Mouse (Mus musculus): ENCODE data around the gene Cklf.
"Not testable (repeated sequence)": the region's sequence is repeated elsewhere in the genome, so short reads cannot be mapped to it uniquely, and the experiment has no call there.

Cklf gene

DNA sequence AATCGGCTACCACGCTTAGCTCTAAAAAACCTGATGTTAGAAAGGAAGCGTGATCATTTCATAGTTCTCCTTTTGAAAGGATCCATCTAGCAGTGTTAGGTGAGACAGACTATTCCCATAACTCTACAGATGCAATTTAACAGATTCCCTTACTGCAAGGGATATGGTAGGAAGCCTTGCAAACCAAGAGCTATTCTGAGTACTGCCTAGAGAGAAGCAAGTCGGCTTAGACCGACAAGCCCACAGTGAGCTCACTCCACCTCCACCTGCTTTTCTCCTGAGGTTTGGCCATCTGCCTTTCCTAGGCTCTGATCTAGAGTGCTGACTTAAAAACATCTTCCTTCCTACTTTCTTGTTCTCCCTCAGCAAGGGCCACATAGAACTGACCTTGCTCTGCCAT, 11.1 kb downstream of the Cklf start:
- DNase-seq (ENCODE audit: low read depth in 2 of 2, low spot score in 2 of 2), result not testable (repeated sequence)

- DNase-seq (ENCODE audit: low read depth in 2 of 2, low spot score in 2 of 2), result not testable (repeated sequence)
These were observed 13.7 kb downstream of the Cklf start for GRCm38 (mm10) chr8:104264271-104264935.

GRCm38 (mm10) chr8:104268368-104268767, 17.7 kb downstream of the Cklf start:
- no peak for DNase-seq (ENCODE audit: low read depth in 2 of 2, low spot score in 2 of 2)

DNA sequence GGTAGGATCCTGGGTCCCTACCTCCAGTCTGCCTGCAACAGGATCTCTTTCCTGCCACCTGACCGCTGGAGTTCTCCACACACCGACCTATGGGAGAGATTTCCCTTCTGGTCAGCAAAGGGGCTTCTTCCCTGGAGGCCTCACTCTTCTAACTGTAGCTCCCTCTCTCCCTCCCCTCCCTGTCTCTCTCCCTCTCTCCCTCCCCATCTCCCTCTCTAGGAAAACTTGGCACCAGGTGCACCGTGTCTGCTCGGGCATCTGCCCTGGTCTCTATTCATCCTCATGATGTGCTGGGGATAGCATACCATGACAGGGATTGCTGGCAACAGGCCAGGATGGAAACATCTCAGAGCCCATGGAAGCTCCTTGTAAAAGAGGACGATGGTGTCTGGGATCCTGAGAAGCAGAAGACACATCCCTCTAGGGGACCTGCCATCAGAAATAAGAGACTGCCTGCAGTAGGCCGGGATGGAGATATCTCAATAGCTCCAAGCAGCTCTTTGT, 18.3 kb downstream of the Cklf start:
- DNase-seq (ENCODE audit: low read depth in 2 of 2, low spot score in 2 of 2), result no peak

- DNase-seq (ENCODE audit: low read depth in 2 of 2, low spot score in 2 of 2), result not testable (repeated sequence)
These were observed 42.4 kb downstream of the Cklf start, which contains the start of gene Cmtm2a for GRCm38 (mm10) chr8:104293081-104293480. Cmtm2a (minus strand) TSS chr8:104293181.

- no peak for DNase-seq (ENCODE audit: low read depth in 2 of 2, low spot score in 2 of 2)
These were observed 43.7 kb downstream of the Cklf start for GRCm38 (mm10) chr8:104294396-104294795.

DNA sequence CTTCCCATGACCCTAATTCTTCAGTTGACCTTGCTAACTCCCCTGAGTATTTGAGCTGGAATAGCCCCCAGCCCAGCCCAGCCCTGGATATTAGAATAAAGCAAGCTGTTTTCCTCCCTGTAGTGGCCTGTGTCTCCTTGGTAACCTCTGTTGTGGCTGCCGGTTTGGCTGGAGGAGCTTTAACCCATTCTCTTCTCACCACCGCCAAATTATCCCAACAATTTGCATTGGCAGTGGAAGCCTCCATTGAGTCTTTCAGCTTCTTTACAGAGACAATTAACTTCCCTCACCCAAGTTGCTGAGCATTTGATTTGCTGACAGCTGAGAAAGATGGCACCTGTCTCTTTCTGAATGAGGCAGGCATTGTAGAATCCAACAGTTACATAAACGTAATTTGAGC, 50.9 kb downstream of the Cklf start:
- not testable (repeated sequence) for DNase-seq (ENCODE audit: low read depth in 2 of 2, low spot score in 2 of 2)

DNA sequence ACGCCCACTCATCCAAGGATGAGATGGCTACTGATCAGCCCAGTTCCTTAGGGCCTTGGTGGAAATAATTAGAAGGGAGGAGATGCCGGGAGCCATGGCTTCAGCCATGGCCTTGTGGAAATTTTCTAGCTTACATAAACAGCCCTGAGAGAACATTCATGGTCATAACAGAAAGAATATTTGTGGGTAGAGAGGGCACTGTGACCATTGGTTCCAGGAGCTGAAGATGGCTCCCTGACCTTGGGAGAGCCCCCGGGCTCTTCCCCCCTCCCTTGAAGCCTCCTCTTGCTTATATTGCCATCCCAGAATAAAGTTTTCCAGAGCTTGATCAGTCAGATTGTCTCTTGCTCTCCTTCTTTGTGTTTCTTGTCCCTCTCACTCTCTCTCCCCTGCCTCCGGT, 51.9 kb downstream of the Cklf start:
- not testable (repeated sequence) for DNase-seq (ENCODE audit: low read depth in 2 of 2, low spot score in 2 of 2)

DNA sequence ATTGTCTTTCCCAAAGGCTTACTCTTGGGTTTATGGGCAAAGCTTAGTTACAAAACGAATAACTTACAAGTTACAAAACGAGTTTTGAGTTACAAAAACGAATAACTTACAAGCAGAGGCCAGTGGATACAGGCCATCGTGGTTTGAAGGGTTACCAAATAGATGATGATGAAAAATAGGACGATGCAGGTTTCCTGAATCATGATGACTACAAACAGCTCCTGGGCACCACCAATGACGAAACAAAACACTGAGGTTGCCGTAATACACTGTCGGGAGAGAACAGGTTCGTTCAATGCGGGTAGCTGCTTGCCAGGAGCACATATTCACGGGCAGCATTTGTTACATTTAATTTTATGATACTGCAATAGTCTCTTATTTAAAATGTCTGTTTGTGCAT, 54.3 kb downstream of the Cklf start:
- DNase-seq (ENCODE audit: low read depth in 2 of 2, low spot score in 2 of 2), result no peak

- not testable (repeated sequence) for DNase-seq (ENCODE audit: low read depth in 2 of 2, low spot score in 2 of 2)
These were observed 57.7 kb downstream of the Cklf start for GRCm38 (mm10) chr8:104308341-104308740.

GRCm38 (mm10) chr8:104309441-104310155, 58.9 kb downstream of the Cklf start, which contains the start of the genes Gm45711 and Cmtm1:
Gm45711 (minus strand) TSS chr8:104310081.
Cmtm1 (minus strand) TSS chr8:104310145.
- not testable (repeated sequence) for DNase-seq (ENCODE audit: low read depth in 2 of 2, low spot score in 2 of 2)

- DNase-seq (ENCODE audit: low read depth in 2 of 2, low spot score in 2 of 2), result not testable (repeated sequence)
These were observed 61.4 kb downstream of the Cklf start for GRCm38 (mm10) chr8:104312023-104312422.

DNA sequence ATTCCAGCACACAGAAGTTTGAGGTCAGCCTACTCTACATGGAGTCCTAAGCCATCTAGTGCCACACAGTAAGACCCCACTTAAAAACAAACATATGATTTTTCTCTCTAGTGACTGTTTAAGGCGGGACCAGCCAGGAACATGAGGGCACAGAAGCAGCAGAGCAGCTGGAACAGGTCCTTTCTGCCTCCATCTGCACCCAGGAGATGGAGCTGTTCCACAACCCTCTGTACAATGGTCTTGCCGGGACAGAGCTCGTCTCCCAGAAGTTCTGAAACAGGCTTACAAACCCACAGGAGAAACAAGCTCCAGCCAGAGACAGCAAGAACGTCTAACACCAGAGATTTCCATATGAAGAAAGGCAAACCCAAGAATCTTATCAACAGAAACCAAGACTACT, 62.6 kb downstream of the Cklf start:
- DNase-seq (ENCODE audit: low read depth in 2 of 2, low spot score in 2 of 2), result no peak

Measured in CD8-positive naive resting alpha-beta T cell, adult 2 months (primary cell).